Mouse (Mus musculus): ENCODE data around the gene Ppp1r8. TPM values are rescaled to one million over a fixed set of nuclear protein-coding genes. Genes with fewer than 3 reads are reported as not detected.
"Not testable (repeated sequence)": the region's sequence is repeated elsewhere in the genome, so short reads cannot be mapped to it uniquely, and the experiment has no call there.

Ppp1r8 gene
- total and polyA plus RNA-seq, 3 experiments, result 52.6 to 73.5 (median 58.8) TPM

DNA sequence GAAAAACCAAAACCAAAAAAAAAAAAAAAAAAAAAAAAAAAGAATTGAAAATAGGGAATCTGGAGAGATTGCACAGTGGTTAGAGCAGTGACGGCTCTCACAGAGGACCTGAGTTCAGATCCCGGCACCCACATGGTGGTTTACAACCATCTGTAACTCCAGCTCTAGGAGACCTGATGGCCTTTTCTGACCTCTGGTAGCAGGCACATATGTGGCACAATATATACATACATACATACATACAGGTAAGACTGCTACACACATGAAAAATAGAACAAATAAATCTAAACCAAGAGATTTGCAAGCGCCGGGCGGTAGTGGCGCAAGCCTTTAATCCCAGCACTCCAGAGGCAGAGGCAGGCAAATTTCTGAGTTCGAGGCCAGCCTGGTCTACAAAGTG lies 39.1 kb downstream of the Ppp1r8 start:
- Histone ChIP-seq H3K4me3 (ENCODE audit: low read depth, low read length) (no peak overlapping the region), H3K27me3 (ENCODE audit: insufficient read depth, low read length) (peaks cover 20% of the 10 kb centered on the region), H3K9me3 (replicated peaks) (no peaks in the 10 kb centered on the region), H3K36me3 (replicated peaks) (no peaks in the 10 kb centered on the region), H3K4me1 (ENCODE audit: insufficient read depth, low read depth, low read length) (peaks cover 43% of the 10 kb centered on the region)
- ATAC-seq (ENCODE audit: extremely low read depth, insufficient number of reproducible peaks, low FRiP score, poor library complexity, severe bottlenecking) (no peak), DNase-seq (ENCODE audit: low spot score) (no peak)
- TF ChIP-seq TAL1 (conservative IDR thresholded peaks at IDR 0.05; ENCODE audit: low read depth, low read length), result no peak

DNA sequence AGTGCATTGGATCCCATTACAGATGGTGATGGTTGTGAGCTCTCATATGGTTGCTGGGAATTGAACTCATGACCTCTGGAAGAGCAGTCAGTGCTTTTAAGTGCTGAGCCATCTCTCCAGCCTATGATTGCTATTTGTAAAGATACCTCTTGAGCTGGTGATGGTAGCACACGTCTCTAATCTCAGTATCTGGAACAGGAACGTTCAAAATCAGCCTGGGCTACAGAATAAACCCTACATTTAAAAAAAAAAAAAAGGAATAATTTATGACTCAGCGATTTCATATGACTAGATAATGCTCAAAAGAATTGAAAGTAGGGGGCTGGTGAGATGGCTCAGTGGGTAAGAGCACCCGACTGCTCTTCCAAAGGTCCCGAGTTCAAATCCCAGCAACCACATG lies 39.8 kb downstream of the Ppp1r8 start:
- Histone ChIP-seq H3K36me3 (replicated peaks) (no peaks in the 10 kb centered on the region), H3K27me3 (ENCODE audit: insufficient read depth, low read length) (peaks cover 22% of the 10 kb centered on the region), H3K4me1 (ENCODE audit: insufficient read depth, low read depth, low read length) (peaks cover 37% of the 10 kb centered on the region), H3K9me3 (replicated peaks) (no peaks in the 10 kb centered on the region), H3K4me3 (ENCODE audit: low read depth, low read length) (no peak overlapping the region)
- no peak for DNase-seq (ENCODE audit: low spot score)
- TF ChIP-seq GATA1 (IDR thresholded peaks at IDR 0.05; ENCODE audit: borderline replicate concordance, low read length), result no peak
- TF ChIP-seq GATA2 (IDR thresholded peaks at IDR 0.05; ENCODE audit: borderline replicate concordance, low read depth, low read length), result no peak
- TF ChIP-seq POLR2AphosphoS5 (IDR thresholded peaks at IDR 0.05; ENCODE audit: insufficient replicate concordance, low read depth, low read length), result no peak
- no peak for TF ChIP-seq CTCF (IDR thresholded peaks at IDR 0.05; ENCODE audit: low read depth, low read length)
- no peak for TF ChIP-seq TAL1 (conservative IDR thresholded peaks at IDR 0.05; ENCODE audit: low read depth, low read length)
- no peak for ATAC-seq (ENCODE audit: extremely low read depth, insufficient number of reproducible peaks, low FRiP score, poor library complexity, severe bottlenecking)

DNA sequence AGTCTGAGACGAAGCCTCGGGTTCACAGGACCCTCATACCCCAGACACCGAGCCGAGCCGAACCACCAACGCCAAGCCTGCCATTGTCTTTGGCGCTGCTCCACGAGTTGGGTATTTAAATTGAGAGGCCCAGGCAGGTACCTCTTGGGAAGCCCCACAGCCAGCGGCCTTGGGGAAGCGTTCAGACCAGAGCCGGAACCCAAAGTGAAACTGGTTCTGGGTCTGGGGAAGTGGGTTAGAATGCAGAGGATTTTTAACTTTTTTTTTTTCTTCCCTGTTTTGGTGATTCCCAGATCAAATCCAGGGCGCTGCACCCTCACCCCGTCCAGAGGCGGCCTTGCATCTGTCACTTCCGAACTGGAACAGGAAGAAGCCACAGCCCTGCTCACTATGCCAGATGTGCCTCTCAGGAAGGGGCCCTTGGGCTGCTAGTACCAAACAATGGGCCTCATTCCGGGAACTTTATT lies 40.8 kb downstream of the Ppp1r8 start:
- no peak overlapping the region for H3K4me3 ChIP-seq (ENCODE audit: low read depth, low read length)
- no peak for ATAC-seq (ENCODE audit: extremely low read depth, insufficient number of reproducible peaks, low FRiP score, poor library complexity, severe bottlenecking)
- H3K36me3 ChIP-seq (replicated peaks), result no peaks in the 10 kb centered on the region
- no peaks in the 10 kb centered on the region for H3K9me3 ChIP-seq (replicated peaks)
- TF ChIP-seq GATA2 (IDR thresholded peaks at IDR 0.05; ENCODE audit: borderline replicate concordance, low read depth, low read length) (no peak), POLR2AphosphoS5 (IDR thresholded peaks at IDR 0.05; ENCODE audit: insufficient replicate concordance, low read depth, low read length) (no peak), TAL1 (conservative IDR thresholded peaks at IDR 0.05; ENCODE audit: low read depth, low read length) (no peak), GATA1 (IDR thresholded peaks at IDR 0.05; ENCODE audit: borderline replicate concordance, low read length) (no peak), CTCF (IDR thresholded peaks at IDR 0.05; ENCODE audit: low read depth, low read length) (no peak)
- DNase-seq (ENCODE audit: low spot score), result no peak
- H3K4me1 ChIP-seq (ENCODE audit: insufficient read depth, low read depth, low read length), result peaks cover 30% of the 10 kb centered on the region
- peaks cover 32% of the 10 kb centered on the region for H3K27me3 ChIP-seq (ENCODE audit: insufficient read depth, low read length)

DNA sequence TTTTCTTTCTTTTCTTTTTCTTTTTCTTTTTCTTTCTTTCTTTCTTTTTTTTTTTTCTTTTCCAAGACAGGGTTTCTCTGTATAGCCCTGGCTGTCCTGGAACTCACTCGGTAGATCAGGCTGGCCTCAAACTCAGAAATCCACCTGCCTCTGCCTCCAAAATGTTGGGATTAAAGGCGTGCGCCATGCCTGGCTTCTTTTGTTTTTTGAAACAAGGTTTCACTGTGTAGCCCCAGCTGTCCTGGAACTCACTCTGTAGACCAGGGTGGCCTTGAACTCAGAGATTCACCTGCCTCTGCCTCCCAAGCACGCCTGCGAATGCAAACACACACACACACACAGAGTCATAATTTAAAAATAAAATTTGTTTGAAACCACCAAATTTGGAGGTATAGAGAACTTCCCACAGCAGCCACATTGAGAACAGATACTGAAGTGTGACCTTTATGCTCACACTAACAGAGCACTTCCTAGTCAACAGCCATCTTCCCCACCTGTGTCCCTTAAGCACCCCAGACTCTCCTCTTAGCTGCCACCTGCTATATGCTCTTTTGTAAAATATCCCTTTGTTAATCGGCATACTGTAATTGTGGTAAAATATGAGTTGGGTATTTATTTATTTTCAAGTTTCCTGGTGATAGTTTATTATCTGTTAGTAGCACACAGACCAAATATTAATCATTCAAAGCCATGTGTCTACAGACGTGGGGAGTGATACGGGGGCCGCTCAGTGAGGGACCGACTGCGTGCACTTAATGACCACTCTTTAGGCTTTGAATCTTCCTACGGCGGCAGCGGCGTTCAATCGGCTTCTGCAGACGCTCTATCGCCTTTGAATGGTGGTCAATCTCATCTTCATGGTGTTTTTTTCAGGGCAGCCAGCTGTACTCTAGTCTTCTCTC lies 41.5 kb downstream of the Ppp1r8 start:
- TF ChIP-seq TAL1 (conservative IDR thresholded peaks at IDR 0.05; ENCODE audit: low read depth, low read length) (no peak), CTCF (IDR thresholded peaks at IDR 0.05; ENCODE audit: low read depth, low read length) (no peak), GATA2 (IDR thresholded peaks at IDR 0.05; ENCODE audit: borderline replicate concordance, low read depth, low read length) (no peak), POLR2AphosphoS5 (IDR thresholded peaks at IDR 0.05; ENCODE audit: insufficient replicate concordance, low read depth, low read length) (no peak), GATA1 (IDR thresholded peaks at IDR 0.05; ENCODE audit: borderline replicate concordance, low read length) (no peak)
- no peak for ATAC-seq (ENCODE audit: extremely low read depth, insufficient number of reproducible peaks, low FRiP score, poor library complexity, severe bottlenecking)

DNA sequence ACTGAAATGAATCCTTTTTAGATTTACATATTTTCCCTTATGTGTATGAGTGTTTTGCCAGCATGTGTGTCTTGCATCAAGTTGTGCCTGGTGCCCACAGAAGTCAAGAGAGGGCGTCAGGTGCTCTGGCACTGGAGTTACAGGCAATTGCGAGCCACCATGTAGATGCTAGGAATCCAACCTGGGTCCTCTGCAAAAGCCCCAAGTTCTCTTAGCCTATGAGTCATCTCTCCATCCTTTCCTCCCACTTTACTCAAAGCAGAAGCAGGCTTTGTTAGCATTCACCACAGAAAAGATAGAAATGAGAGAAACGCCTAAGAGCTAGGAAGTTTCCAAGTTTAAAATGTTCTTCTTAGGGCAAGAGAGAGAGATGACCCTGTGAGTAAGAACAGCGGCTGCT lies 43.1 kb downstream of the Ppp1r8 start:
- Histone ChIP-seq H3K9me3 (replicated peaks) (no peaks in the 10 kb centered on the region), H3K4me3 (ENCODE audit: low read depth, low read length) (no peak overlapping the region), H3K4me1 (ENCODE audit: insufficient read depth, low read depth, low read length) (peaks cover 35% of the 10 kb centered on the region), H3K27me3 (ENCODE audit: insufficient read depth, low read length) (peaks cover 44% of the 10 kb centered on the region), H3K36me3 (replicated peaks) (no peaks in the 10 kb centered on the region)
- ATAC-seq (ENCODE audit: extremely low read depth, insufficient number of reproducible peaks, low FRiP score, poor library complexity, severe bottlenecking), result no peak
- no peak for TF ChIP-seq CTCF (IDR thresholded peaks at IDR 0.05; ENCODE audit: low read depth, low read length)
- no peak for DNase-seq (ENCODE audit: low spot score)

More for the DNA sequence above, 41.5 kb downstream of the Ppp1r8 start:
- DNase-seq (ENCODE audit: low spot score), result no peak
- Histone ChIP-seq H3K4me3 (ENCODE audit: low read depth, low read length) (no peak overlapping the region), H3K9me3 (replicated peaks) (no peaks in the 10 kb centered on the region), H3K4me1 (ENCODE audit: insufficient read depth, low read depth, low read length) (peaks cover 29% of the 10 kb centered on the region), H3K27me3 (ENCODE audit: insufficient read depth, low read length) (peaks cover 33% of the 10 kb centered on the region), H3K36me3 (replicated peaks) (no peaks in the 10 kb centered on the region)

DNA sequence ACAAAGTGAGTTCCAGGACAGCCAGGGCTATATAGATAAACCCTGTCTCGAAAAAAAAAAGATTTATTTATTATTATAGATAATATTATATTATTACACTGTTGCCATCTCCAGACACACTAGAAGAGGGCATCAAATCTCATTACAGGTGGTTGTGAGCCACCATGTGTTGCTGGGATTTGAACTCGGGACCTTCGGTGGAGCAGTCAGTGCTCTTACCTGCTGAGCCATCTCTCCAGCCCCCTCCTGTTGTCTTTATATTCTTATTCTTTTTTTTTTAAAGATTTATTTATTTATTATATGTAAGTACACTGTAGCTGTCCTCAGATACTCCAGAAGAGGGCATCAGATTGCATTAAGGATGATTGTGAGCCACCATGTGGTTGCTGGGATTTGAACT lies 44.3 kb downstream of the Ppp1r8 start:
- not testable (repeated sequence) for H3K9me3 ChIP-seq (replicated peaks); ATAC-seq (ENCODE audit: extremely low read depth, insufficient number of reproducible peaks, low FRiP score, poor library complexity, severe bottlenecking); H3K4me3 ChIP-seq (ENCODE audit: low read depth, low read length); H3K36me3 ChIP-seq (replicated peaks); DNase-seq (ENCODE audit: low spot score)
- Histone ChIP-seq H3K27me3 (ENCODE audit: insufficient read depth, low read length) (peaks cover 54% of the 10 kb centered on the region), H3K4me1 (ENCODE audit: insufficient read depth, low read depth, low read length) (peaks cover 32% of the 10 kb centered on the region)

DNA sequence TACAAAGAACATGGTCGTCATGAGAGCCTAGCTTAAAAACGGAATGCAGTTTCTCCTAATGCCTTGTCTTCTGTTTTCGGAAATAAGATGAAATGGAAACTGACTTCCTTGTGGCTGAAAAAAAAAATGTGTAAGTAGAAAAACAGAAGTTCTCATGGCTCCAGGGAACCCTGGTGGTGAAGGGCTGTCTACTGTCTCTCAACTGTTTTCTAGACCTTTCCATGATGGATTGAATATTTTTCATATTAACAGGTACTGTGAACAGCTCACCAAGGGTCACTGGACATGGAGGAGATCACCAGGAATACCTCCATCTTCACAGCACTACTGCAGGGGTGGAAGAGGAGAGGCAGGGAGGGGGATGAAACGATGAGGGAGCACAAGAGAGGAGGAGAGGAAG lies 44.9 kb downstream of the Ppp1r8 start:
- H3K9me3 ChIP-seq (replicated peaks), result no peaks in the 10 kb centered on the region
- no peaks in the 10 kb centered on the region for H3K36me3 ChIP-seq (replicated peaks)
- ATAC-seq (ENCODE audit: extremely low read depth, insufficient number of reproducible peaks, low FRiP score, poor library complexity, severe bottlenecking), result no peak
- H3K4me1 ChIP-seq (ENCODE audit: insufficient read depth, low read depth, low read length), result peaks cover 32% of the 10 kb centered on the region
- no peak overlapping the region for H3K4me3 ChIP-seq (ENCODE audit: low read depth, low read length)
- peaks cover 55% of the 10 kb centered on the region for H3K27me3 ChIP-seq (ENCODE audit: insufficient read depth, low read length)
- no peak for TF ChIP-seq GATA2 (IDR thresholded peaks at IDR 0.05; ENCODE audit: borderline replicate concordance, low read depth, low read length)
- no peak for TF ChIP-seq GATA1 (IDR thresholded peaks at IDR 0.05; ENCODE audit: borderline replicate concordance, low read length)
- TF ChIP-seq POLR2AphosphoS5 (IDR thresholded peaks at IDR 0.05; ENCODE audit: insufficient replicate concordance, low read depth, low read length), result no peak
- TF ChIP-seq TAL1 (conservative IDR thresholded peaks at IDR 0.05; ENCODE audit: low read depth, low read length), result no peak
- TF ChIP-seq CTCF (IDR thresholded peaks at IDR 0.05; ENCODE audit: low read depth, low read length), result no peak
- DNase-seq (ENCODE audit: low spot score), result no peak
